Mouse (Mus musculus) splenic B cell, adult 2 months (primary cell): ENCODE results near the gene Tmbim7.

ENCODE experiments used
- DNase-seq: peaks from one replicate; pipeline ENCODE4 v3.0.0-alpha.2; 2011; ENCODE audit warnings: low read depth, low spot score
- H3K27me3 ChIP-seq: 2 replicates; pipeline ENCODE4 v1.6.1; 2012; ENCODE audit warnings: mild to moderate bottlenecking, low read length, moderate library complexity, mixed read lengths; ENCODE audit not compliant: control insufficient read depth, poor library complexity, insufficient read depth, severe bottlenecking
- H3K36me3 ChIP-seq: 2 replicates; pipeline ENCODE4 v1.6.1; 2012; ENCODE audit warnings: mild to moderate bottlenecking, low read length, moderate library complexity, mixed read lengths; ENCODE audit not compliant: control insufficient read depth, poor library complexity, insufficient read depth, severe bottlenecking

Tmbim7 gene

GRCm38 (mm10) chr5:3700025-3700424, 49.0 kb downstream of the Tmbim7 start:
- no peaks in the 10 kb centered on the region for H3K27me3 ChIP-seq
- no peak for DNase-seq
- peaks cover 10% of the 10 kb centered on the region; the same call in 1 of the 2 replicates for H3K36me3 ChIP-seq

DNA sequence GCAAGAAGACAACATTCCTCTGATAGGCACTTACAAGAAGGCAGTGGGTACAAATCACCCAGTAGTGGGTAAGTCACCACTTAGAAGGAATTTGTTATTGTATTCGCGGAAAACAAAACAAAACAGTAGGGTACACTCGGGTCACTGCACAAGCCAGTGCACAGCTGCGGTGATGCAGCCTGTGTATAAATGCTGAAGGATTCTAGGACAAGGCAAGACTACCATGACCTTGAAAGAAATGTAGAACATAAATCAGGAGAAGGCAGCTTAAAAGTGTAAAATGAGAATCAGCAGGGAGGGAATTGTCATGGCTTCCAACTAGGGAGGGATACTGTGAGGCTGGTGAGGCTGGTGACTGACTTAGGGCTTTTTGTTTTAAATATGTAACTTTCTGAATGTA, 51.2 kb downstream of the Tmbim7 start:
- no peak for DNase-seq
- peaks cover 12% of the 10 kb centered on the region; the same call in 1 of the 2 replicates for H3K36me3 ChIP-seq

GRCm38 (mm10) chr5:3715800-3716199, 64.8 kb downstream of the Tmbim7 start:
- Histone ChIP-seq H3K36me3 (peaks cover 11% of the 10 kb centered on the region; the same call in 1 of the 2 replicates), H3K27me3 (no peaks in the 10 kb centered on the region; the same call in 1 of the 2 replicates)
- DNase-seq, result no peak

More for the DNA sequence above, 51.2 kb downstream of the Tmbim7 start:
- no peaks in the 10 kb centered on the region for H3K27me3 ChIP-seq

- DNase-seq, result no peak
- Histone ChIP-seq H3K27me3 (no peaks in the 10 kb centered on the region), H3K36me3 (peaks cover 12% of the 10 kb centered on the region; the same call in 1 of the 2 replicates)
Measured at GRCm38 (mm10) chr5:3719371-3719770, 68.4 kb downstream of the Tmbim7 start.

GRCm38 (mm10) chr5:3722873-3723272, 71.9 kb downstream of the Tmbim7 start:
- Histone ChIP-seq H3K27me3 (no peaks in the 10 kb centered on the region), H3K36me3 (peaks cover 10% of the 10 kb centered on the region; the same call in 1 of the 2 replicates)
- DNase-seq, result no peak

DNA sequence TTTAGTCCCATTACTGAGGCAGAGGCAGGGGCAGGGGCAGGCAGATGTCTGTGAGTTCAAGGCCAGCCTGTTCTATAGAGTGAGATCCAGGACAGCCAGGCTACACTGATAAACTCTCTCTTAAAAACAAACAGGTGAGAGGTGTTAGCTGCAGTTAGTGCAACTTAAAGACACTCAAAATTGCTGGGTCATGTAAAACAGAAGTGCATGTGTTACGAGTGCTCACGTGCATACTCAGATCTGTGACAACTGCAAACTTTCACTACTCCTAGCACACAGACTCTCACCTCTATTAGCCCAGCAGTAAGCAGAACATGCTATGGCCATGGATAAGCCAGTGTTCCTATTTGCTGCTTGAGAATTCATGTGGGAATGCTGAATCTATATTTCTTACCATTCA, 72.4 kb downstream of the Tmbim7 start:
- Histone ChIP-seq H3K27me3 (no peaks in the 10 kb centered on the region), H3K36me3 (peaks cover 8% of the 10 kb centered on the region; the same call in 1 of the 2 replicates)
- DNase-seq, result no peak

DNA sequence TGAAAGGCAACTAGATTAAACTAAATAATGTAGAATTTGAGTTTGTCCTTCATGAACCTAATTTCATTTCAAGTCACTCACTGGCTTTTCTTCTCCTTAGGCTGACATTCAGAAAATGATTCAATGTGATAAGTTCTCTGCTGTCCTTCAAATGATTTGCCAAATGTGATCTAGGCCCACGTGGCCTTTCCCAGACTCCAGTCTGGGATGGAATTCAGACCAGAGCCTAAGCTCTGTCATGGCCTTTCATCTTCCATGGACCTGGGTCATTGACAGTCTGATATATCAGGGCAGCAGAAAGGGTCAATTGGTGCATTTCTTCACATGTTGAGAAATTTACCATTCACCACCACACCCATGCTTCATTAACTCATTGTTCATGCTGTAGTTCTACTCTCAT, 74.5 kb downstream of the Tmbim7 start:
- Histone ChIP-seq H3K27me3 (no peaks in the 10 kb centered on the region), H3K36me3 (0 out of 2 replicates have a peak, but pooled peaks cover 3% of the 10 kb centered on the region)
- no peak for DNase-seq

- Histone ChIP-seq H3K27me3 (no peaks in the 10 kb centered on the region), H3K36me3 (peaks cover 3% of the 10 kb centered on the region; the same call in 1 of the 2 replicates)
- no peak for DNase-seq
Measured at GRCm38 (mm10) chr5:3728820-3729219, 77.8 kb downstream of the Tmbim7 start.
